Mouse (Mus musculus) bone marrow, adult 2 months (tissue): Measurements from ENCODE around the gene Atp2a1.

Source experiments
- CTCF ChIP-seq: fragments of 200-500 bp; IDR thresholded peaks from 2 replicates; pipeline ENCODE4 v1.5.1; 2011; ENCODE audit warnings: low read length, control low read depth; ENCODE audit not compliant: control insufficient read depth, insufficient read depth
- POLR2A ChIP-seq: fragments of 200-500 bp; IDR thresholded peaks from 2 replicates; pipeline ENCODE4 v1.6.1; 2011; ENCODE audit warnings: low read depth, mild to moderate bottlenecking, control low read depth, low read length, borderline replicate concordance; ENCODE audit not compliant: control insufficient read depth

GRCm38 (mm10) chr7:126435801-126436200, 27.1 kb downstream of the Atp2a1 start:
- TF ChIP-seq CTCF: no peak
- TF ChIP-seq POLR2A: no peak
